Mouse (Mus musculus) embryo, embryonic 9.5 days (tissue): ENCODE results near the gene Clmn.
A peak's percentile ranks its signal among the peaks of the same experiment; 100 is the strongest.

Source experiments
- DNase-seq: peaks from one replicate; pipeline ENCODE4 v3.0.0-alpha.2; 2017; ENCODE audit errors: extremely low spot score

The Clmn gene

DNA sequence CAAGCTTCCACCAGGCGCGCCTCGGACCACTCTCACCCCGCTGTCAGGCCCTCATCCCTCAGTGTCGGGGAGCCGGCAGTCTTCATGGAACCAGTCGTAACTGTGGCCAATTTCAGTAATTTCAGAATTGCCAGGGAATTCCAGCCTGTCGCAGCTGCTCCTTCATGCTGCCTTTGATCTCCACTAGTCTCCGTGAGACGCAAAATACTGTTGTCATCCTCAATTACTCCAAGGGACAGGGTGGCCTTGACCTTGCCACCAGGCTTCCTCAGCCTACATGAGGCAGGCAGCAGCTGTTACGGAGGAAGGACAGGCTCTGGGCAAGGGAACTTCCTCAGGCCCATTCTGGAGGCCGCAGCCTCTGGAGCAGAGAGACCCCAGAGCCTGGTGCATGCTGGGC lies 15.5 kb upstream of the Clmn start:
- DNase-seq: no peak

DNA sequence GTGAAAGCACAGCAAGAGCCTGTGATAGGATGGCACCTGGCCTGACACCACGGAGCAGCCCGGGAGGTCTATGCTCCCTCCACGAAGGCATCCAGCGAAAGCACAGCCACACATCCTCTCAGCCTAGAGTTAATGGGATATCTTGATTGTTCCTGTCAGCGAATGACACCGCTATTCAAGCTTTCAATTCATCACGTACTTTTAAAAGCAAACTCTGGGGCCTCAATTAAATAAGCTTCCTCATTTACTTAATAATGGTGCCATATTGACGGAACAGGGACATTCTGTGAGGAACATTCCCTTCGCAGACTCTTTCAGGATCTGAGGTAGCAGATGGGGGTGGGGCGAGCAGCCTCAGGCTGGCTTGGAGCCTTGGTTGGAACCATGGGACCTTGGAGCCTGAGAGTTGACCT lies 14.7 kb upstream of the Clmn start:
- DNase-seq: no peak

DNA sequence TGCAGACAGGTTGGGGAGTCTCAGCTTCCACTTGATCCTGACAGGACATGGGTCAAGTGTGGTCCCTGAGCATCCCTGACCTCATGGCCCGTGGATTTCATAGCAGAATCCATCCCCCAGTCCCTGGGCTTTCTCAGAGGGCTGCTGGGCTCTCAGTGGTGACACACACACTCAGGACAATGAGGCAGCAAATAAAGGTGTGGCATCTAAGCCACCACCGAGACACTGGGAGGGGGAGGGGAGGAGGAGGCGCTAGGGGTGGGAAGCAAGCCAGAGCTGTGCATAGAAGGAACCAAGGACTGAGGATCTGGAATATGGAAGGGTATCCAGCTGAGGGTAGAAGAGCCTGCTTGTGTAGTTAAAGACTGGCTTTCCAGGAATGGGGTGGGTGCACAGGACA lies 11.2 kb upstream of the Clmn start:
- DNase-seq: no peak

DNA sequence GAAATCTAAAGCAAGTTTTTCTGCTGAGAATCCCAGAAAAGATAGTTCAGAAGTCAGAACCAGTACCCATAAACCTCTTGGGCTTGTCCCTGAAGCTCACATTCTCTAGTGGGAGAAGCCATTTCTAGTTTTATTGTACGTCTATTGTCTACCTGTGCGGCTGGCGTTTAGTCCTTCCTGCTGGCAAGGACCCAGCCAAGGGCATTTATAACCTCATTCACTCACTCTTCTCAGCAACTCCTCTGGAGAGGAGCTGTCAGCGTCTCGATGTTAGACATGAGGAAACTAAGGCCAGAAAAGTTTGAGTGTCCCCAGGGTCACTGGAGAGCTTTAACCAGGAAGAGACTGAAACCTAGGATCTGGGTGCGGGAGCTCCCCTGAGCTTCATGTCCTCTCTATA lies 7.1 kb upstream of the Clmn start:
- no peak for DNase-seq

DNA sequence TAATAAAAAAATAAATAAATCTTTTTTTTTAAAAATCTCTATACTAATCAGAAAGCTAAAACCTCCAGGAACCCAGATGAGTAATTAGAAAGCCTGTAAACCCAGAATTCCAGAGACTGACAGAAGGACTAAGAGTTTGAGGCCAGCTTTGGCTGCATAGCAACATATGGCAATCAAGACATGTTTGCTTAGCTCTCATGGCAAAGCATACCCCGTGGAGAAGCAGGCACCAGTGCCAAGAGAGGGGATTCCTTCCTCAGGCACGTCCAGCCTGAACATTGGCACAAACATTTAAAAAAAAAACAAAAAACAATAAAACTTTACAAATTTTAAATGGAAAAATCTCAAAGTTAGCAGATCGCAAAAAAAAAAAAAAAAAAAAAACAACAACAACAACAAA lies 4.9 kb upstream of the Clmn start:
- no peak for DNase-seq

DNA sequence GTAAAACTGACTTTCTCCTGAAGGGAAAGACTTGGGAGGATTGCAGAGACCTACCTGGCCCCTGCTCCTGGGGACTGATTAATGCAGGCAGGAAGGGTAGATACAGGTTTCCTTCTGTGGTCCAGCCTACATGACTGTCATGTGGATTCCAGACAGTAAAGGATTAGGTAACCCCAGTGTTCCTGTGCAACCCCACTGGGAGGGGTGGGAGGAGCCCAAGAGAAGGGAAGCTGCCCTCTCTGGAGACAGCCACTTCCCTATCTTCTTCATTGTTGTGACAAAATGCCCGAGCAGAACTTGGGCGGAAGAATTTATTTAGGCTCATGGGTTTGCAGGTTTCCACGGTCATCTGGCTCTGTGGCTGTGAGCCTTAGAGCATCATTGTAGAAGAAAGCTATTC lies 3.6 kb upstream of the Clmn start:
- no peak for DNase-seq

DNA sequence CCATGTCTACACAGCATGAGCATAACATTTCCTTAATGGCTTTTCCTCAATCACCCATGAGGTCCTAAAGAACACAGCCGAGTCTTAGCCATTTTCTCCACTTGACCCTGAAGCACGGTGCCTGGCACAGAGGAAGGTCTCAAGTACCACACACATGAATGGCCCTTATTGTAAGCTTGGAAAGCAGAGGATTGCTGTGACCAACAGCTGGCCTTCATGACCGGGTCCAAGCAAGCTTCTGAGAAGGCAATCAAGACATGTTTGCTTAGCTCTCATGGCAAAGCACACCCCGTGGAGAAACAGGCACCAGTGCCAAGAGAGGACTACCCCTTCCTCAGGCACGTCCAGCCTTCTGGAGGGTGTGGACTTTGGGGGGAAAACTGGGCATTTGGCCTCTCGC lies 3.0 kb upstream of the Clmn start:
- DNase-seq: no peak

DNA sequence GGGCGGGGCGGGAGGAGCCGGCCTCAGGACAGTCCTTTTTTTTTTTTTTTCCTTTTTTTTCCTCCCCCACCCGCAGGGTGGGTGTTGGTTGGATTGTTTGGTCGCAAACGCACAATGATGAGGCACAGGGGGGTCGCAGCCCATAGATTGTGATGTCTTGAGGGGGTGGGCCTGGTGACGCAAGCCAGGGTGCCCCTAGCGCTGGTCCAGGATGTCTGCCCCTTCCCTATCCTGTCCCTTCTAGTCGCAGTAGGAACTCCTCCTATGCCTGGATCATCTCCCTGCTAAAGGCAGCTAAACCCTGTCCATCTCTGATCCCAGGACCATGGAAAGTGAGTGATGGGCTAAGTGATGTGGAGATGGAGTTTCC lies 275 bp upstream of the Clmn start:
- DNase-seq: peak; percentile 45

DNA sequence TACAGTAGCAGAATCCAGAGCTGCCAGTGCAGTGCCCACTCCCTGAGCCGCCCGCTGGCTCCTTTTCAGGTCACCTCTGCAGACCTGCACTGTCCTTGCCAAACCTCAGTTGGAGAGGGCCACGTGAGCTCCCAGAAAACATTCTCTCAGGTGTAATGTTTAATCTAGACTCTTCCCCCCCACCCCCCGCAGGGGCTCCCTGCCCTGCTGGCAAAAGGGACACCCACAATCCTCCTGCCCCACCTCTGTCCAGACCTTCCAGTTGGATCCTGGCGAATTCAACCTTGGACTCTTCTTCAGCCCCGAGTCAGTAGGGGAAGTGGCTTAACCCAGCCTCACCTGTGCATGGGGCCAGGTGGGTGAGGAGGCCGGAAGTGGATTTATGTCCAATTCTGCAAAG lies 1.2 kb downstream of the Clmn start:
- no peak for DNase-seq

DNA sequence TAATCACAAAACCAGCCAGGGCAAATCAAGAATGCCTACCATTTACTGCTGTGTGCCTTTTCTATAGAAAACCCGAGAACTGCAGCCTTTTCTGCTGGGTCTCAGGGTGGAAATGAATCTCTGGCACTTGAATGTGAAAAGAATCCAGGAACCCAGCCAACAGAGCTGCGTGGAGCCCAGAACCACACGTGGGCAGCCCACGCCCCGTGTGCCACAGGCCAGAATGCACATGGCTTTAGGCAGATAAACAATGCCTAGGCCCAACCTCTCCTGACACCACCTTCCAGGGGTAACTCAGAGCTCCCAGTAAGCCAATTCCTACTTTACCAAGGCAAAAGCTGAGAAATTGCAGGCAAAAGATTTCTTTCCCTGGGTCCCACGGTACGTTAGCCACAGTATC lies 5.7 kb downstream of the Clmn start:
- DNase-seq: no peak

DNA sequence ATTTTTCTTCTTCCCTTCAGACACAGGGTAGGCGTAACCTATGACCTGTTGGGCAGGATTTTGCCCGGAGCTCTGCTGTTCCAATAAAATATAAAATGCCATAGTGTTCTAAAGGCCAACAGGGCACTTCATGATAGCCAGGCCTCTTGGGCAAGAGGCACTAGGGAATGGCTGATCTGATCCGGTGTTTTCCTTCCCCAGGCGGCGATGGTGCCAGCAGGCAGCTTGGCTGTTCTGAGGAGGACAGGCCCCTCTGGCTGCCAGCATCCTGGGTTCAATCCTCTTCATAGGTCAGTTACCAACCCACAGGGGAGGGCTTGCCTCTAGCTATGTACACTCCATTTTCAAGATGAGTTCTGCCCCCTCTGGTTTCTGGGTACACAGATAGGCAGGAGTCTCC lies 6.1 kb downstream of the Clmn start:
- no peak for DNase-seq

DNA sequence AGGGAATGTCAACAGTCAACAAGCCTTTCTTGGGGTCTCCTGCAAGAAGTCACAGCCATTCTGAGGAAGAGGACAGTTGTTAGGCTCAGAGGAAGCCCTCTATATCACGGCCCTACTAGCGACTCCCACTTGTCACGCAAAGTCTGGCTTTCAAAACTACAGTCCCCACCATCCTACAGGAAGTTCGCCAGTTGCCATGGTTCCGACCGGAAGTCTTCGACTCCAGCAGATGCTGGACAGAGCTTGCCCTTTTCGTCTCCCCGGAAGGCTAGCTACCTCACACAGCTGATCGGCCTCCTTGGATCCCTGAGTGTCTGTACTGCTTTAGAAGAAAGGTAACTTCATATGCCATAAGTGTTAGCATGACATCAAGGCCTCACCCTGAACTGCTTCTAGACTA lies 7.3 kb downstream of the Clmn start:
- no peak for DNase-seq

DNA sequence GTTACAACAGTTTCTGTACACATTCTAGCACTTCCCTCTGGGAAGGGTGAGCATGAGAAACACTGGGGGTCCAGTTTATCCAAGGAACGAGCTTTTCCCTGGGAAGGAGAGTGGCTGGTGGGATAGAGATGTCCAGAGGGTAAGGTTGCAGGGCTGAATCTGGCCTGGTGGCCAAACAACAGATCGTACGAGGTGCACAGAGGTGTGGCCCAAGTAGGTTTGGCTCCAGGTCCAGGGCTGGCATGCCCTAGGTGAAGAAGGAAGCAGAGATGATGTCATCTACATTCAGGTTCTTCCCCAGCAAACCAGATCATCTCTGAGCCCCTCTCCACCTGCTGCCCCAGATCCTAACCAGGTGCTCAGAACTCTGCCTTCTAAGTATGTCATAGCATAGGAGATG lies 8.3 kb downstream of the Clmn start:
- DNase-seq: no peak

DNA sequence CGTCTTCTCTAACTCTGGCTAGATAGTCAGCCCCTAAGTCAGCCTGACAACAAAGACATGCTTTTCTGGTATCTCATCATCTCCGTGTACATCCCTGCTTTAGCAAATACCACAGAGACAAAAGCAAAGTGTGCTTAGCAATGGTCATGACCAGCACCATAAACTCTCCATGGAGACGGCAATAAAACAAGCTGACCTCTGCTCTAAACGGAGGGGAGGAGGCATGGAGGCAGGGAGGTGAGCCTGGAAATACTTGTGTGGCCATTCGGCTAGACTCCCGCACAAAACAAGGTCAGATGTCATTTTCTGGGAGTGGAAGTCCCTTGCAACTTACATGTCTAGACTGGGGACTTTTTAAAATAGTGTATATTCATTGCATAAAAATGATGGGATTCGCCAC lies 9.3 kb downstream of the Clmn start:
- DNase-seq: no peak

DNA sequence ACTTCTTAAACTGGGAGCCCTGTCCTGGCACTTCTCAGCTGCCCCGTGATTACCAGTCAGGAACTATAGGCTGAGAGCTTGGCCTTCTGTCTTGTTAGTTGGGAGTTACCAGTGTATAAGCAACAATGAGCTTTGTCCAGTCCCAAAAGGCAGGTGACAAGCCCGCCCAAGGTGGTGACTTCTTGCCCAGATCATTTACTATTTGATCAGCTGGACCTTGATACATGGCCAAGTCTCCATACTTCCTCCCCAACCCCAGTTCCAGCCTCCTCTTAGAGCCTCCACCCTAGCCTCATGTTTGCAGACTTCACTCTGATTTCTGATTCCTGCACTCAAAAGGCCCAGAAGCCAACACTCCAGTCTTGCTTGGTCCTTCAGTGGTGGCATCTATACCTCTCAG lies 10.1 kb downstream of the Clmn start:
- no peak for DNase-seq

DNA sequence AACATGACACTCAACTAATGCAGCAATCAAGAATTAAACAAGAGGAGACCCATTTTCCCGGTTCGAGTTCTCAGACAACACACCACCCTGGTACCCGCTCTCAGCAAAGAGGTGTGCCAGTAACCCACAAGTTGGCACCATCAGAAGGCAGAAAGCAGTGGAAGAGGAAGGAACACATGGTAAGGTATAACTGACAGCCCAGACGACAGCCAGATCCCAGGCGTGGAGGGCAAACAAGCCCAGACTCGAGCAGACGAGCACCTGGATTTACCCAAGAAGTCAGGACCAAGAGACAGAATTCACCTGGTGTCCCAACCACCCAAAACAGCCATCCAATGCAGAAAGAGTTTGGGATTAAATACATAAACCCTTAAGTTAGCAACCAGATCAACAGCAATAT lies 11.5 kb downstream of the Clmn start:
- no peak for DNase-seq

DNA sequence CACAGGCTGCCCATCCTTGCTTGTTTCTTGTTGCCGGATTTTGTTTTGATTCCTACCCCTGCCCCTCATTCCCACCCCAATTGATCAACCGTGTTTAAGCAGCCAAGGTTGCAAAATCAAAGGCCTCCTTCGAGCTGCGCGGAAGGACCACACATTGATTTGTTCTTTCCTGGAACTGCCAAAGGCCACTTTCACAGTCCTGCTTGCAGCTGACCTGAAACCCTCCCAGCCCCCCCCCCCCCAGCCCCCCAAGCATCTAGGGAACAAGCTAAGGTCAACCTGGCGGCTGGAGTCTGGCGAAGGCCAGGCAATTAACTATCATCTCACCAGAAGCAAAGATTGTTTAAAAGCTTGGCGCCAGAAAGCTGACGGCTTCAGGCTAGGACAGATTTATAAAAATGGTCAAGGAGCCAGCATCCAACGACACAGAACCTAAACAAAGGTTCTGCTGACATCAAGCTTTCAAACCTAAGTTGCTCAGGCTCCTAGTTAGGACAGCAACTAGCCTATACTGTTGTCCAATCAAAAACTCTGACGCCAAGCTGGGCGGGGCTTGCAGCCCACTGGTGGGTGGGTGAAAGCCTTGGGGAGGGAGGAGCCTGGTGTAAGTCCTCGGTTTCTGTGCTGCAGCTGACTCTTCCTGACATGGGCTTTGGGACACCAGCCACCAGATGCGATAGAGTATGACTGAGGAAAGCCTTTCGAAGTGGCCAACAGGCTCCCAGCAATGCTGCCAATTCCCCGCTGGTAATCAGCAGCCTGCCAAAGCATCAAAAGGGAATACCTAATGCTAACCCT lies 13.0 kb downstream of the Clmn start:
- DNase-seq: peak; percentile 79

DNA sequence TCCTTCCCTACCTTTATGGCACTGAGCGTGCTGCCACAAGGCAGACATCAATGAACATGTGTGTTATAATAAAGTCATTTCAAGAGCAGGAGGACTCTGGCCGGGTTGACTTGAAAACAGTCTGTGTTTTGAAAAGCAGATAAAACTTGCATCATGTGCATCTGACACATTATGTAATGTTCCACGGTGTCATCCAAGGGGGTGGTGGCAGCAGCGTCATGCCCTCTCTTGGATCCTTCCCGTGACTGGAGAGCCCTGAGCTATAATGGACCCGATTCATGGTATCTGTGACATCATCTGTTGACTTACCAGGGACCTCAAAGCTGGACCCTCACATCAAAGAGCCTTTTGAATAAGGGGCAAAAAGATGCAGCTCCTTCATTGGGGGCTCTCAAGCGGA lies 14.8 kb downstream of the Clmn start:
- no peak for DNase-seq

DNA sequence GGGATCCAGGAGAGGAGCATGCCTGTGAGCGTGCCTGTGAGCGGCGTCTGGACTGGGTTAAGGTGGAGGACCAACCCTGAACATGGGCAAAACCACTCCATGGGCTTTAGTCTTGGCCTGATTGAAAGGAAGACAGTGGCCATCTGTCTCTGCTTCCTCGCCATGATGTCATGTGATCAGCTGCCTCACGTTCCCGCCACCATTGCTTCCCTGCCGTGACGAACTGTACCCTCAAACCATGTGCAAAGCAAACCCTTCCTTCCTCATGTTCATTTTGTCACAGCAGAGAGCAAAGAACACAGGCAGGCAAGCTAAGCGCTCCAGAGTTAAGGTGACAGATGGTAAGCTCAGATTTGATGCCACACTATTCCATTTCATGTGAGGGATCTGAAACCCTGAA lies 16.2 kb downstream of the Clmn start:
- DNase-seq: no peak

DNA sequence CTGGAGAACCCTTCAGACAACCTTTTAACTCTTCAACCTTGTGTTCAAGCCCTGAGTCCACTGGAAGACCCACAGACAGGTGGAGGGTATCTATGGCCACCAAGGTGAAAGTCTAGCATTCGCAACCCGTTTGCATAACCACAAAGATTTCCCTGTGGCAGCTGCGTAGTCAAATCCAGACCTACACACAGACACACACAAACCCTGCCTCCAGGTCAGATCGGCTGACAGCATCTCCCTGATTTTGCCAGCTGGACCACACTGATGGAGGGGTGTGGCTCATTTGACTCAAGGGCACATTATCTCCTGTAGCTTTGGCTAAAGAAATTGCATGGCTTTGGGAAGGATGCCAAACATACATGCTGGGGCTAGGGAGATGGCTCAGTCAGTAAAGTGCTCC lies 17.6 kb downstream of the Clmn start:
- DNase-seq: no peak

DNA sequence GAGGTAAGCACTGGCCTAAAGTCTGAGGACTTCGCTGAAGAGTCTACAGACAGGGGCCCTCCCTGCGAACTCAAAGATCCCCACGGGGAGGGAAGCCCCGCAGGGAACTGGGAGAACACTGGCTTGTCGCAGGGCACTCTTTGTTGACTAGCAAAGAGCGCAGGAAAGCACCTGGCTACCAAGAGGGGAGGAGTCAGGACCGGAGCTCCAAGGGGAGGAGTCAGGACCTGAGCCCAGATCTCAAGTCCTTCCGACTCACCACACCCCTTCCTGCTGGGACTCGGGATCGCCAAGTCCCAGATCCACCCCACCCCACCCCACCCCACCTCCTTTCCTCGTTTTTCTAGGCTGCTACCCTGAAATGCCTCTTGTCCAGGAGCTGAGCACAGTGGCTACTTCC lies 19.2 kb downstream of the Clmn start:
- DNase-seq: peak; percentile 51

DNA sequence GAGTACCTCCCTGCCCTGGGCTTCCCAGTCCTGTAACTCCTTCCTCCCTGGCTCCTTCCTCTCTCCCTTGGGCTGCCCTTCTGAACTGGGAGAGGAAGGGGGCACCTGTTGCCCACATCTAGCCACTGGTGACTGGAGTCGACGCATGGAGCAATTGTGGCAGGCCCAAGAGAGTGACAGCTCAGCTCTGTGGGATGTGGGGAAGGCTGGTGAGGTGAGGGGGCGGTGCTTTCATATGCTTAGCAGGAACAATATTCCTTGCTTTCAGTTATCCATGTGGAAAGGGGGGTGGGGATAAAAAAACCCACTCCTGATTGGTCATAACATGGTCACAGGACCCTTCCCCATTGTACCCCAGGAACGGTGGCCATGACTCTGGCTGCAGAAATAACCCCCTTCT lies 19.9 kb downstream of the Clmn start:
- no peak for DNase-seq

DNA sequence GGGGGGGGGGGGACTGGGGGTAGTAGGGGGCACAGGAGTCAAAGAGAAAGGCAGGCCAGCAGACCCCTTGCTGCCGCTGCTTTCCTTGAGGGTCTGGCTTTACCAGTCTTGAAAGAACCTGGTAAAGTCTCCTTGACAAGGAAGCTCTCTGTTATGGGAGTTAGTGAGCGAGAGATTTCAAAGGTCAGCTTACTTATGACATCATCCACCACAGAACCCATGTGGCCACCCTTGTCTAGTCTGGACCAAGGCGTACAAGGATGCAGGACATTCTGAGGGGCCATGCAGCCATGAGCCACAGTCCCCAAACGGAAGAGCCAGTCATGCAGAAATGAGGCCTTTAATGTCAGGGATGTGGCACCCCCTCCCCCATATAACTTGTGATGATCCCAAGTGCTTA lies 20.6 kb downstream of the Clmn start:
- DNase-seq: no peak

DNA sequence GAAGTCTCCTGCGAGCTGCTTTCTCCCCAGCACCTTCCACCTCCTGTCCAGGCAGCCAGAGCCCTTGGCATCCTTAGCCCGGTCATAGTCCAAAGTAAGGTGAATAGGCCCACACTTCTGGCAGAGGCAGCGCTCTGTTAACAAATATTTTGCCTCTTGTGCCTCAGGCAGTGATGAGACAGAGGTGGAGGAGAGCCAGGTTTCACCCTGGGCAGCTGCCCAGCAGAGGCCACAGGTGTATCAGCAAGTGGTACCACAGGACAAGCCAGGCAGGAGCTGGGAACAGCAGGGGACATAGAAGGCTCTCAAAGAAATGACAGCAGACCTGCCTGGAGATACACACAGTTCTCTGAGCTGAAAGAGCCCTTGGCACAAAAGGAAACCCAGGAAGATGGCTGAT lies 23.6 kb downstream of the Clmn start:
- no peak for DNase-seq
